Mouse (Mus musculus) cerebellum, adult 2 months (tissue): ENCODE results near the gene Hnrnpul1. TPM values are rescaled to one million over a fixed set of nuclear protein-coding genes. Genes with fewer than 3 reads are reported as not detected.

Experiments
- DNase-seq, 2 experiments: peaks; one replicate each; pipeline ENCODE4 v3.0.0; 2021
- H3K27ac ChIP-seq: fragments of 200-500 bp; 2 replicates; pipeline ENCODE4 v1.5.1; 2012; ENCODE audit warnings: low read length, control low read depth, inconsistent platforms; ENCODE audit not compliant: insufficient read depth
- H3K27me3 ChIP-seq: fragments of 200-500 bp; 2 replicates; pipeline ENCODE4 v1.6.1; 2012; ENCODE audit warnings: inconsistent platforms, mild to moderate bottlenecking, low read length, moderate library complexity; ENCODE audit not compliant: control insufficient read depth, insufficient read depth
- H3K4me1 ChIP-seq: fragments of 200-500 bp; 2 replicates; pipeline ENCODE4 v1.6.1; 2011; ENCODE audit warnings: low read length; ENCODE audit not compliant: control insufficient read depth, insufficient read depth
- H3K4me3 ChIP-seq: fragments of 200-500 bp; replicated peaks from 2 replicates; pipeline ENCODE3; 2011; ENCODE audit warnings: mild to moderate bottlenecking, low read depth, low read length, control low read depth; ENCODE audit not compliant: insufficient read depth
- CTCF ChIP-seq: fragments of 200-500 bp; IDR thresholded peaks from 2 replicates; pipeline ENCODE4 v1.5.1; 2011; ENCODE audit warnings: low read depth, mild to moderate bottlenecking, control low read depth, low read length, moderate library complexity, borderline replicate concordance; ENCODE audit not compliant: insufficient read depth
- POLR2A ChIP-seq: fragments of 200-500 bp; IDR thresholded peaks from 2 replicates; pipeline ENCODE4 v1.6.1; 2011; ENCODE audit warnings: low read length, control low read depth, borderline replicate concordance; ENCODE audit not compliant: insufficient read depth
- WGBS: fragments of 180-500 bp; shearing (Covaris S2); methylation state at CpG from one replicate; pipeline ENCODE4 v1.1.7; 2018; 5-methylcytosine and 5-hydroxymethylcytosine counted together
- polyA plus RNA-seq: library from polyadenylated mRNA; depleted of rRNA; stranded (reverse); fragments of >200 nt; gene quantifications from 2 replicates; pipeline ENCODE4 v1.2.3, GENCODE M21; 2012

Hnrnpul1 gene
- polyA plus RNA-seq, 1 experiment, result 49.0 TPM

DNA sequence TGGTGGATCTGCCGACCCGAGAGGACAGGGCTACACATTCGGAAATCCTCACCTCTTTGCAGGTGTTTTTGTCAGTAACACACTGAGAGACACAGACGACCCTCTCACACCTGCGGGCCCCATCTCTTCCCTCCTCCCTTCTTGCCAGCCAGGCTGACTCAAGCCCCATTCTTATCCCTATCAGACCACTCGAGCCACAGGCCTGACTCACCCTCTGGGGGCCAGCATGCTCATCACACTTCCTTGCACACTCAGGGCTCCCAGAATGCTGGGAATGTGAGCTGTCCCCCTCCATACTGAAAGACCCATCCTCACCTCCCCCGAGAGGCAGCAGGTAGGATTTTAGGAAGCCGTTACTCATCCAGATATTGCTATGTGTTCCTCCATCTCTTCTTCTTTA, 29.2 kb upstream of the Hnrnpul1 start:
- Histone ChIP-seq H3K4me1 (no peaks in the 10 kb centered on the region), H3K4me3 (no peak overlapping the region), H3K27me3 (peaks cover 3% of the 10 kb centered on the region; the same call in 1 of the 2 replicates), H3K27ac (no peak overlapping the region)
- no peak for DNase-seq
- TF ChIP-seq CTCF, result no peak
- TF ChIP-seq POLR2A, result no peak
- WGBS, result 73% methylated on average over 8 of the region's 8 CpGs

DNA sequence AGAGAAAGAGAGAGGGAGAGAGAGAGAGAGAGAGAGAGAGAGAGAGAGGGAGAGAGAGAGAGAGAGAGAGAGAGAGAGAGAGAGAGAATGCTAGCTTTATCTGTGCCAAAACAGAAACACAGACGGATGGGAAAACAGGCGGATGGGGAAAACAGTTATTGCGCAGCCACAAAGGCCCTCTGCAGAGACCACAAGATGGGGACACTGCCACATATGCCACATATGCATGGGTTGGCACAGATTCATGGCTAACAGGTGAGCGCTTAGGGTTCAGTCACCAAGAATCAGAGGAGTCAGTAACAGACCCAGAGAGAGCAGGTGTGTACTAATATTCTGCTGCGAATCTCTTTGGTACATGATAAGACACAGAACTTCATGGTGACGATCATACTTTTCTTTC, 28.2 kb upstream of the Hnrnpul1 start:
- TF ChIP-seq CTCF (no peak), POLR2A (no peak)
- DNase-seq, result no peak
- WGBS, result 46% methylated on average over 6 of the region's 6 CpGs
- no peak overlapping the region for H3K4me3 ChIP-seq
- no peaks in the 10 kb centered on the region for H3K27me3 ChIP-seq
- no peak overlapping the region for H3K27ac ChIP-seq
- no peaks in the 10 kb centered on the region for H3K4me1 ChIP-seq

DNA sequence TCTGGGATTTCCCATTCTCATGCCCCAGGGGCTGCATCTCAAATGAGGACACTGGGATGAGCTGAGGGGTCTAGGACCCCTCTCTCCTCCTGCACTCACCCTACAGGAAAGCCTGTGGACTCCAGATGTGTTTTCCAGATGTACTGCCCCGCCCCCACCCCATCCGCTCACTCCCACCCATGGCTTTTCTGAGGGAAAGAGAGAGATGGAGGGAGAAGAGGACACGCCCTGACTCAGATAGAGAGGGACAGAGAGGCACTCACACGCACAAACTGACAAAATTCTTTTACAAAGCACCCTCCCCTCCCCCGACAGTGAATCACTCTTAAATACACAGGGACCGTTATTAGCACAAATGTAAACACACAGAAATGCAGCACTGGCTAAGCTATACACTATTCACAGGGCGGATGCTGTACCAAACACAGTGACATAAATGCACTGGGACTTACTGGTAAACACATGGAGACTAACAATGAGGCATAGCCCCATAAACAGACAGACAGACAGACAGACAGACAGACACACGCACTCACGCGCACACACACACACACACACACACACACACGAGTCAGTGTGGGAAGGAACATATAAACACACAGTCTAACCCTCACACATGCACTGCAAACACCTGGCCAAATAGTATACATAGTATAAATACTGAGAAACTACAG, 27.5 kb upstream of the Hnrnpul1 start:
- H3K4me3 ChIP-seq, result no peak overlapping the region
- no peak for DNase-seq
- H3K4me1 ChIP-seq, result no peaks in the 10 kb centered on the region
- 49% methylated on average over 11 of the region's 11 CpGs for WGBS
- H3K27ac ChIP-seq, result no peak overlapping the region
- TF ChIP-seq POLR2A (no peak), CTCF (no peak)
- no peaks in the 10 kb centered on the region for H3K27me3 ChIP-seq

DNA sequence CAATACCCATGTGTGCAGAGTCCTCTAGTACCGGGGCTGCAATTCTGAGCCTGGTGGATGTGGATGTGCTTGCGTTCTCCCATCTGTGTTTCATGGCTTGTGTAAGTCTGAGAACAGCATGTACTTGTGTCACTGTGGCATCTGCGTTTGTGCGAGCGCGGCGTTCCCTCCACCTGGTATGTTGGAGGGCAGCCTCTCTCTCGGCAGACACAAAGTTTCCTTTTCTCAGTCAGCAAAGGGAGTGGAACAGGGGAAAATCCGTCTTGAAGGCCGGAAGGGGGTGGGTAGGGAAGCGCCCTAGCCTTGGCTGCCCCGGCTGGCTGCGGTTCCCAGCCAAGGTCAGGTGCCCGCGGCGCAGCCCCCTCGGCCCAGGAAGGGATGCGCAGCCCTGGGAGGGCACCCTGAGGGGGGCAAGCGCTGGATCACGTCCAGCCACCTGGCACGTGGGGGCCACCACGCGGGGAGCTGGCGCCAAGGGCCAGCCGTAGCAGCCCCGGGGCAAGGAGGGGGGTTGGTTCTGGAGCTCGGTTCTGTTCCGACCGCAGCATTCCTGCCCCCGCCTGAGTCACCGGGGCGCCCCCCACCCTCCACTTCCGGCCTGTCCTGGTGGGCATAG, 26.9 kb upstream of the Hnrnpul1 start:
- Histone ChIP-seq H3K27me3 (no peaks in the 10 kb centered on the region), H3K4me1 (no peaks in the 10 kb centered on the region), H3K27ac (no peak overlapping the region), H3K4me3 (no peak overlapping the region)
- 3% methylated on average over 33 of the region's 33 CpGs for WGBS
- TF ChIP-seq POLR2A (no peak), CTCF (no peak)
- DNase-seq, result no peak

DNA sequence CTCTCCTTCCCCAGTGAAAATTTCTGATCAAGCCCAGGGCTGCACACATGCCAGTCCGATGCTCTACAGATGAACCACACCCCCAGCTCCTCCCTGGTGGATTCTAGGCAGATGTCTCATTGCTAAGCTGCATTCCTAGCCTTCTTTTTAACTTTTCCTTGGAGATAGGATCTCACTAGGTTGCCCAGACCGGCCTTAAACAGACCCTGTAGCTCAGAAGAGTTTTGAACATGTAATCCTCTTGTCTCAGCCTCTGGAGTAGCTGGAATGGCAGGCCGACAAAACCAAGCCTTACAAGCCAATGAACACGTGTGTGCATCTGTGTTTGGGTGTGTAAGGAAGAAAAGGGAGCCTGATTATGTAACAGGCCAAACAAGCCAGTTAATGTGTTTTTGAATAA, 26.2 kb upstream of the Hnrnpul1 start:
- Histone ChIP-seq H3K4me1 (no peaks in the 10 kb centered on the region), H3K27me3 (no peaks in the 10 kb centered on the region), H3K4me3 (no peak overlapping the region), H3K27ac (no peak overlapping the region)
- DNase-seq, result no peak
- 33% methylated on average over 4 of the region's 4 CpGs for WGBS
- TF ChIP-seq CTCF (no peak), POLR2A (no peak)

DNA sequence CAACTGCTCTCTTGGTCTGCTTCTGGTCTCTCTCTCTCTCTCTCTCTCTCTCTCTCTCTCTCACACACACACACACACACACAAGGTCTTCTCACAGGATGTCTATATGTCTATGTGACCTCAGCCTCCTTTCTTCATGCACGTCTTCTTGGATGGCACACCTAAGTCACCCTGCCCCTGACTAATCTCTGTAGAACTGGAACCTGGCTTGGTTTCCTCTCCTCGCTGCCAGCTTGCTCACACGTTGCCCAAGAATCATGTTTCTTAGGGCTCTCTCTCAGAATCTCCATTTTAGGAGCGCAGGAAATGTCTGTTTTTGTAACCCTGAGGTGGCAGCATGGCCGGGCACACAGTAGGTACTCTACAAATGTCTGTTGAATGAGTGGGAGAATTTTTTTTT, 25.5 kb upstream of the Hnrnpul1 start:
- 78% methylated on average over 5 of the region's 5 CpGs for WGBS
- Histone ChIP-seq H3K27me3 (no peaks in the 10 kb centered on the region), H3K4me3 (no peak overlapping the region), H3K27ac (no peak overlapping the region), H3K4me1 (no peaks in the 10 kb centered on the region)
- DNase-seq, result no peak
- TF ChIP-seq CTCF (no peak), POLR2A (no peak)

DNA sequence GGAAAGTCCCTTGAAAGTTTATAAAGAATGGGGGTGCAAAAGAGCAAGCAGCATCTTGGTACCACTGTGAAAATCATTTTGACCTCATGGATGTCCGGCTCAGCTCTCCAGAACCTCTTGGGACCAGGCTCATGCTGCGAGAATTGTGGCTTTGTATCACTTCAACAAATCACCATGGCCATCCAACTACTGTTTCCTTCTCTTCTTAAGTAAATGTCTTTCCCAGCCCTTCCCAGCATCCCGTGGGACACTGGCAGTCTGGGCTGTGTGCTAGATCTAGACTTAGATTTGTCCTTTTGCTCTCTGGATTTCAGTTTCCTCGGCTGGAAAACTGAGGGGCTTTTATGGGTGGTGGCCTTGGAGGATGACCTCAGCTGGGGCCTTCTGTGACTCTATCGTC, 13.7 kb upstream of the Hnrnpul1 start:
- Histone ChIP-seq H3K4me3 (no peak overlapping the region), H3K4me1 (no peaks in the 10 kb centered on the region), H3K27ac (no peak overlapping the region), H3K27me3 (no peaks in the 10 kb centered on the region)
- no peak for DNase-seq
- TF ChIP-seq POLR2A, result no peak
- TF ChIP-seq CTCF, result no peak
- 88% methylated on average over 5 of the region's 5 CpGs for WGBS

DNA sequence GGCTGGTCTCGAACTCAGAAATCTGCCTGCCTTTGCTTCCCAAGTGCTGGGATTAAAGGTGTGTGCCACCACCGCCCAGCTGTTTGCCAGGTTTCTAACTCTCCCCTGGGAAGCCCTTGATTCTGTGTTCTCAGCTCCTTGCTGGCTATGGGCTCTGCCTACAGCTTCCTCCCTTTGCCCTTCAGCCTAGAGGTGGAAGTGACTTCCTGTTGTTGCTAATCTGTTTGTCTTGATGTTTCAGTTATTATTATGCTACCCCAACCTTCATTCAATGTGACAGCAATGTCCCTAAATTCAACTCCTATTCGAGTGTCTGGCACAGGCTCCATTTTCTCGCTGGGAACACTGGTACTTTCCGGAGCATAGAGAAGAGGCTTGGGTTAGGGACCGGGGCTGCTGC, 11.6 kb upstream of the Hnrnpul1 start:
- H3K27ac ChIP-seq, result no peak overlapping the region
- DNase-seq, result no peak
- TF ChIP-seq POLR2A, result no peak
- TF ChIP-seq CTCF, result no peak
- no peaks in the 10 kb centered on the region for H3K4me1 ChIP-seq
- WGBS, result 84% methylated on average over 6 of the region's 6 CpGs
- no peaks in the 10 kb centered on the region for H3K27me3 ChIP-seq
- H3K4me3 ChIP-seq, result no peak overlapping the region
